Mouse (Mus musculus) thymus, postnatal 25 days (tissue): ENCODE data around the gene Il34.

Source experiments
- DNase-seq: peaks from one replicate; pipeline ENCODE4 v3.0.0; 2022

Il34 gene

DNA sequence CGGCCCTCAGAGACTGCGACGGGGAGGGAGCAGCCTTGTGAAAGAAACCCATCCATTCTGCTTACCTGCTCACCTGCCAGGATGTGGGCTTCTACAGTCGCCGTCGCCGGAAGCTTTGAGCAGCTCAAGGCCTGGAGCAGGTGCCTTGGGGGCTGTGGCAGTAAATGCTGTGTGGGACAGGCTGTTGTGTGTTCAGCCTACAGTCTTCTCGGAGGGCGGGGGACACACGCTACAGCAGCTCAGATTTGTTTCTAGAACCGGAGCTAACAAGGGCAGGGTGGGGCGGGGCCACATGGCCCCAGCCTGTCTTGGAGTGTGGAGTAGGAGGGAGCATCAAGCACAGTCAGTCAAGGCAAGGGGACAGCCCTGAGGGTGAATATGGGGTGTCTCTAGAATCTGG lies at the start of gene Il34:
Gene Il34, minus strand, starts transcription at position 256 of the 400 bp plus-strand sequence.
- peak; percentile 79 for DNase-seq

DNA sequence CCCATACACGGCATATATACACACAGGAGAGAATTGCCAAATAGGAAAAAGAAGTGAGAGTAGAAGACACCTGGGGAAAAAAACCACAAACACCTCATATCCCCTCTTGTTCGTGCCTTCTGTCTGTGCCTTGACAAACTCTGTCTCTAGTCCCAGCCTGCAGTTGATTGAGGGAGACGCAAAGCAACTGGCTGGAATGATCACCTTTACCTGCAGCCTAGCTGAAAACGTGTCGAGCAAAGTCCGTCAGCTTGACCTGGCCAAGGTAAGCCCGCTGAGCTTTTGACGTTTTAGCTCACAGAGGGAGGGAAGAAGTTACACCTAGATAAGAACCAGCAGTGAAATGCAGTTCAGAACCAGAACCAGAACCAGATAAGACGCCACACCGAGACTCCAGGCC lies 45.5 kb upstream of the Il34 start:
- no peak for DNase-seq

DNA sequence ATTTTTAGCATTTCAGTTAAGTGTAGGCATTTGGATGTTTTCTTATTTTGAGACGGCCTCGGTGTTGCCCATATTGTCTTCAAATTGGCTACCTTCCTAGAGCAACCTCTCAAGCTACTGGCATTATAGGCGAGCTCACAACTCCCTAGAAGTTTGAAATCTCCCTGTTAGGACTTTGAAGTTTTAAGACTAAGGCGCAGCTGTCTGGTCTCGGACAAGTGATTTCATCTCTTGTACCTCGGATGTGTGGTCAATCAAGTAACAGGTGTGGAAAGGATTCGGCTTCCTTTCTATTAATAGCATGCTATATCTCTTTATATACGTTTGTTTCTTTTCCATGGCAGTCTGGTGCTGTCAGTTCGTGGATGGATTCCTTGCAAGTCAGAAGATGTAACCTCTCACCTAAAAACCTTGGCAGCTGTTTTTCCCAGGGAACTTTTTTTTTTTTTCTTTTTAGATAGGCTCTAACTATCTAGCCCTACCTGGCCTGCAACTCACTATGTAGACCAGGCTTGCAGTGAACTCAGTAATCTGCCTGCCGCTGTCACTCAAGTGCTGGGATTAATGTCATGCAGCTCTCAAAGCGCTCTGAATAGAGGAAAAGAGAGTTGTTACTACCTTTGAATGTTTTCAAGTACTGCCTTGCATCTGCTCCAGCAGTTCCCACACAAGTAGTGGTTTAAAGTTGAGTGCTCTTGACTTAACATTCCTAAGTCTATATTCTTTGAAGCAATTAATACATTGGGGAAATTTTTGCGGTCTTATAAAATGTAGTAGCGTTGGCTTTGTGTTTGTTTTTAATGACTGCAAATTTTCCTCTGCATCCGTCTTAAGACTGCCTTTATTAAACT lies 42.1 kb upstream of the Il34 start:
- no peak for DNase-seq

DNA sequence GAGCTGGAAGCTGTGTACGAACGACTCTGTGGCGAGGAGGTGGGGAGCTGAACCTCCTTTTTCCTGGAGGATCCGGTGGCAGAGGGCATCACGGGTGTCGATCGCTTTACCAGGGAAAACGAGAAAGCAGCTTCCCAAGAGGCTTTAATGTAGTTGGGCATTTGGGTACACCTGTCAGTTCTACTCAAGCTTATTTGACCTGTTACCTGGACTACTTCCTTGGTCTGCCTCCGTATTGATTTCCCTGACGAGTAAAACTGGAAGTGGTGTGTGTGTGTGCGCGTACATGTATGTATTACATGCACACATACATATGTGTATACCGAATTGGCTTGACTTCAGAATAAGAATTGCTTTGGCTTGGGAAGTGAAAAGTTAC lies 41.4 kb upstream of the Il34 start:
- DNase-seq, result no peak

DNA sequence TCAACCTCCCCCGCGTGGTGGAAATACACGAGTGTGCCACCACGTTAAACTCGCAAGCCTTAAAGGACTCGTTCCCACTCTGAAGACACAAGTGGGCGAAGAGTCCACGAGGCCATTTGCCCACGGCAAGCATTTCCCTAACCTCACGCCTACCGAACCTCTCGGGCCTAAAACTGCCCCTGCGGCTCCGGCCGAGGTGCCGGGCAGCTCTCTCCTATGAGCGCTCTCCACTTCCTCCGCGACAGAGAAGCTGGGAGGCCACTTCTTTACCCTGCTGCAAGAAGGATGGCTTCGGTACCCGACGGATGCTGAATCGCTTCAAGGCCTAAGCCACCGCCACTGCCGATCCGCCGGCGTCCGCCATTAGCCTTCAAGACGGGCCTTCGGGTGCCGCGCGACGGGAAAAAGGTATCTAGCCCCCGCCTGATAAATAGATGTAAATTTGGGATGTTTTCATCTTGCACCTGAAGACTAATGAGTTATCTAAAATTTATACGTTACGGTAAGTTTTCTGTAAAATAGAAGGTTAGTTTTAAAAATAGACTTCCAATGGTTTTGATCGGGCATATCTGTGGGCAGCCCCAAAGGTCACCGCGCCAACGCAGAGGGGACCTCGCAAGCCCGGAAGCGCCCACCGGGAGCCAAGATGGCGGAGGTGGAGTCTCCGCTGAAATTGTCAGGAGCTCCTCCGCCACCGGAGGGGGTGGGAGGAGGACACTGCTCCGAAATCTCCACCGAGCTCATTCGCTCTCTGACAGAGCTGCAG lies 40.9 kb upstream of the Il34 start, which contains the start of the genes Cog4 and Sf3b3:
Gene Cog4, plus strand, starts transcription at position 196 of the 766 bp plus-strand sequence.
Gene Sf3b3, minus strand, starts transcription at position 383 of the 766 bp plus-strand sequence.
- peak; percentile 83 for DNase-seq

DNA sequence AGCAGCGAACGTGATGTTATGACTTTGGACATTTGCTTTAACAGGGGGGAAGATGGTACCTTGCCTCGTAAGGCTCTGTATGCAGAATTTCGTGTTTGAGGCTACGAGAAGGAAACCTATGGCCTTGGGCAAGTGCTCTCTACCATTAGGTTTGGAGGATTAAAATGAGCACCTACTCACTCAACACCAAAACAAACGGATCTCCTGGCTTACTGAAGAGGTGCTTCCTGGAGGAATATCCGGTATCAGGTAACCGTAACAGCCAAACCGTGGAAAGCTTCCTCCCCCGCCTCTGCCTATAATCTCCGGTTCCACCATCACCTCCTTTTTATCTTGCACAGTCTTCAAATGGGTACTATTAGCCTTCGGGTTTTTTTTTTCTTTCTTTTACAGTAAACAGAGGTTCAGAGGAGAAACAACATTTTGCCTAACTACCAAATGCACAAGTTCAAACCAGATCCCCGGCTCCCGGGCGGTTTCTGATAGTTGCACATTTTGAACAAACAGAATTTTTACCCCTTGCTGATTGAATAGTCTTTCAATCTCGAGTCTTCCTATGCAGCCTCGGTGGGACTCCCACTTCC lies 40.2 kb upstream of the Il34 start:
- DNase-seq, result peak; percentile 18

DNA sequence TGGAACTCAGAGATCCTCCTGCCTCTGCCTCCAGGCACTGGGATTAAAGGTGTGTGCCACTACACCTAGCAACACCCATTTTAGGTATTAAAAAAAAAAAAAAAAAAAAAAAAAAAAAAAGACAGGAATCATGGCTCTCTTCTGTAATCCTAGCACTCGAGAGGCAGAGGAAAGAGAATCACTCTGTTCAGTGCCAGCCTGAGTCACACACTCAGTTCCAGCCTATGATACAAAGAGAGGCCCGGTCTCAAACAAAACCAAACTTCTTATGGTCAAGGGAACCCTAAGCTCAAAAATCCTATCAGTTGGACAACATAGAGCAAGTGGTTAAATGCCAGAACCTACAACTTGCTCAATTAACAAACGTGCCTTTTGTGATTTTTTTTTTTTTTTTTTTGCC lies 39.2 kb upstream of the Il34 start:
- DNase-seq, result no peak

DNA sequence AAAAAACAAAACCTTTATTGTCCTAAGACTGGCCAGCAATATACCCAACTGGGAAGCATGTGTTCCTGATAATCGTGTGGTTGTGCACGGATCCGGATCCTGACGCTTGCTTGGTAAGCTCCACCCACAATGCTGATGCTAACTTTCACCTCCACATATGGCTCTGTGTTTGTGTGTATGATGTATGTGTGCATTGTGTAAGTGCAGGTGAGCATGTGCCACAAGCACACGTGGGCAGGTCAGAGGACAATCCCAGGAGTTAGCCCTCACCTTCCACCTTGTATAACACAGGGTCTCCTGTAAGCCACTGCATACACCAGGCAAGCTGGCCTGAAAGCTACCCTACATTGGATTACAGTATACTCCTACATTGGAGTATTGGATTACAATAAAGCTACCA lies 37.5 kb upstream of the Il34 start:
- no peak for DNase-seq

DNA sequence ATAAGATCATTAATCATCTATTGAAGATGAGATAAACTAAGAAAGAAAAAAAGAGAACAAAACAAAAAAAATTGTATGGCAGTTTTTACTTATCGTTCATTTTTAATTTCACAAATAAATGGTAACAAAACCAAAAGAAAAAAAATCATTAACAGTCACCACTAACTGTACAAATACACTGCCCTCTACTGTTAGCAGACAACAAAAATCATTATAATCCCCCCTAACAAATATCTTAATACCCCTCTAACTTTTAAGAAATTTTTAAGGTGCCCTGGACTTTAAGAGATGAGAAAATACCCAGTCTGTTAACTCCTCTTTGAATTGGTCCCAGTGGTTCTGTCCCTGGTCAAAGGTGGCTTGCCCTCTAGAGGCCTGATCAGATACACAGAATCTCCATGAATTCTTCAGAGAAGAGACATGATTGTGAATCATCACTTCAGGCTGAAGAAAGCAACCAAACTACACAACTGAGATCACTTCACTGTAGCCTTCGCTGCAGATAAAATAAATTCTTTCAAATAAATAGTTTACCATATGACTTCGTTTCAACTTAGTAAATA lies 36.4 kb upstream of the Il34 start:
- DNase-seq, result no peak

DNA sequence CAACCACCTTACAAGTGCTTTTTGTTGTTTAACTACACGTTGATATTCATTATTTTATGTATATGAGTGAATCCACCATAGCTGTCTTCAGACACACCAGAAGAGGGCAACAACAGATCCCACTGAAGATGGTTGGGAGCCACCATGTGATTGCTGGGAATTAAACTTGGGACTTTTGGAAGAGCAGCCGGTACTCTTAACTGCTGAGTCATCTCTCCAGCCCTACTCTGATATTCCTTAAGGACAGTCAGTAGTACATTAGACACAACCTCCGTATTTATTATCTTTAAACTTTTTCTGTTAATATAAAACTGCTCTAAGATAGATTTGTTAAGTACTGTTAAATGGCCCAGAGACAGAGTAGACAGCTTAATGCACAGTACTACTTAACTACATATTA lies 26.2 kb upstream of the Il34 start:
- no peak for DNase-seq

DNA sequence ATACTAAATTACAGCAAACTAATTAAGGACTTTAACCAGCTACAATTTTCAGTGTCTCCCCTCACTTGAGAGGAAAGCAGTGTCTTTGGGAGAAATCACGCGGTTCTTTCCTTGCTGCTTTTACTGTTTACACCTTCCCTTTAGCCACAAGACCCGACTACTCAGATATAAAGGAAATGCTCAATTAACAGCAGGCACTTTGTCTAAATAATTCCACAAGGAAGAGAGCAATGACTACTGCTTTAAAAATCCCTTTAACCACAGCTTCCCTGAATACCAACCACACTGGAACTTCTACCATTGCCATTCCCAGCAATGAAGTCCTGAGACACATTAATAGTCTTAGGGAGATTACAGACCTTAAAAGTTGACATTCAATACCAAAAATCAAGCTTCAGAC lies 22.8 kb upstream of the Il34 start:
- DNase-seq, result no peak

DNA sequence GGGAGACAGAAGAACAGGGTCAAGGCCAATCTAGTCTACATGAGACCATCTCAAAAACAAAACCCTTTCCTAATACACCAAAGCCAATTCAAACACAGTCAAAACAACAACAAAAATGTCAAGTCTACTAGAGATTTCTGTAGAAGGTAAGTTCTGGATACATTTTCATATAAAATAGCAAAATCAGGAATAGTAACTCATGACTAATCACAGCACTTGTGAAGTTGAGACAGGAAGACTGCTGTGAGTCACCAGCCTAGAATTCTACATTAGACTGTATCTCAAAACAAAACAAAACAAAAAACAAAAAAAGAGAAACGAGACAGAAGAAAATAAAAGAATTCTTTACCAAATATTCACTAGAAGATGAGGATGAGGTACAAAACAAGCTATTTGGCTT lies 19.1 kb upstream of the Il34 start:
- DNase-seq, result no peak

DNA sequence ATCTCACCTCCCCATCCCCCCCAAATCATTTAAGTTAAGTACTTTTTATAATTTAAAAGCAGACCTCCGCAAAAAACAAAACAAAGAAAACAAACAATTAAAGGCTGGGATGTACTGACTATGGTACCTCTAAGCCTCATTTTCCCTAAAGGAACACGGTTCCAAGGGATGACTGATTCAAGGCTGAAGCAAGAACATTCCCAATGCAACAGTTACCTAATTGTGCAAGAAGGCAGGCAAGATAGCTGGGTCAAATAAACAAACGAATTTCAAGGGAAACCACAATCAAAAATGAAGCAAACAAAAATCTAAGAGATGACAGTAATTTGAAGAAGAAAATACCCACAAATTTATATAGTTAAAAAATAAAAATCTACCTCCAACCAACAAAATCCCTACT lies 16.2 kb upstream of the Il34 start:
- DNase-seq, result no peak

DNA sequence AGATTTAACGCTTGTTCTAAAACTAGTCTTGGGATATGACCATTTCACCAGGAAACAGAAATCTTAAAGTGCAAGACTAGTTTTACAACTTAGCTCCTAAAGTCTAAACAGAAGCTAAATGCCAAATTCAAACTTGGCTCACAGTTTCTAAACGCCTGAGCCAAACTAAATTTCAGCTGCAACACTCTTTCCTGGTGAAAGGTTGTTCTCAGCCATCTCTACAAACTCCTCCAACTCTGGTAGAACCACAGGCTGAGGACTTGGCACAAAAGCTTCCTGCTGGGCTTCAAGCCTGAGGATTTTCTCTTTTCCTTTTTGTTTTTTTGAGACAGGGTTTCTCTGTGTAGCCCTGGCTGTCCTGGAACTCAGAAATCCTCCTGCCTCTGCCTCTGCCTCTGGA lies 14.5 kb upstream of the Il34 start:
- DNase-seq, result no peak

DNA sequence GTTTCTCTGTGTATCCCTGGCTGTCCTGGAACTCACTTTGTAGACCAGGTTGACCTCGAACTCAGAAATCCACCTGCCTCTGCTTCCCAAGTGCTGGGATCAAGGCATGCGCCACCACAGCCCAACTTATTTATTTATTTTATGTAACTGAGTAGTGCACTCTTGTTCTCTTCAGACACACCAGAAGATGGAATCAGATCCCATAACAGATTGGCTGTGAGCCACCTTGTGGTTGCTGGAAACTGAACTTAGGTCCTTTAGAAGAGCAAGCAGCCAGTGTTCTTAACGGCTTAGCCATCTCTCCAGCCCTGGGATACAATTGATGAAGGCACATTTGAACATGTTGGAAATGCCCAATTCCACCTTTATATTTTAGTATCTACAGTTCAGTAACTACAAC lies 12.9 kb upstream of the Il34 start:
- no peak for DNase-seq

DNA sequence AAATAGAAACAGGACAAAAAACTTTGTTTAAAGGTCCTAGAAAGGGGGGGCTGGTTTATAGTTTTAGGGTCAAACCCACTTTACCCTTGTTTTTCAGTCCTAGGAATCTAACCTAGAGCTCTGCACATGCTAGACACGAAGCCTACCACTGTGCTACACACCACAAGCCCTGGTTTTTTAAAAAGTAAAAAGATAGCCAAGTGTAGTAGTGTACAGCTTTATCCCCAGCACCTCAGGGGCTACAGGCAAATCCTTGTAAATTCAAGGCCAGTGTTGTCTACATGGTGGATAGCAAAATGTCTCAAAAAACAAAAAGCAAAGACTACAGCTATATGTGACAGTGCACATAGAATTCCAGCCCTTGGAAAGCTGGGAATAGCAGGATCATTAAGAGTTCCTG lies 11.3 kb upstream of the Il34 start:
- no peak for DNase-seq

DNA sequence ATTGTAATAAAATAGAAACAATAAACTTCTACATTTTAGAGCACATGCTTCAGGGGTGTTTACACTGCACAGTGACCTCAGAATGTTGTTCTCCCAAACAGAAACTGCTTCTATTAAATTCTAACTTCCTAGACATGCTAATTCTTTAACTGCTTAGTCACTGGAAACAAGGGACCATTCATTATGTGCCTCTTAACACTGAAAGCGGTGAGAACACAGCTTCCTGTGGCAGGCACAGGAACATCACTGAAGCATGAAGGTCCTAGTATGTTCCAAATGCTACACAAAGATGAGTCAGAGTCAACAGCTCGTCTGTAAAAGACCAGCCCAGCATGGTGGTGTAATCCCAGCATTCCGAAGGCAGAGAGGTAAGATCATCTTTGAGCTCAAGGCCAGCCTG lies 9.6 kb upstream of the Il34 start:
- DNase-seq, result no peak

DNA sequence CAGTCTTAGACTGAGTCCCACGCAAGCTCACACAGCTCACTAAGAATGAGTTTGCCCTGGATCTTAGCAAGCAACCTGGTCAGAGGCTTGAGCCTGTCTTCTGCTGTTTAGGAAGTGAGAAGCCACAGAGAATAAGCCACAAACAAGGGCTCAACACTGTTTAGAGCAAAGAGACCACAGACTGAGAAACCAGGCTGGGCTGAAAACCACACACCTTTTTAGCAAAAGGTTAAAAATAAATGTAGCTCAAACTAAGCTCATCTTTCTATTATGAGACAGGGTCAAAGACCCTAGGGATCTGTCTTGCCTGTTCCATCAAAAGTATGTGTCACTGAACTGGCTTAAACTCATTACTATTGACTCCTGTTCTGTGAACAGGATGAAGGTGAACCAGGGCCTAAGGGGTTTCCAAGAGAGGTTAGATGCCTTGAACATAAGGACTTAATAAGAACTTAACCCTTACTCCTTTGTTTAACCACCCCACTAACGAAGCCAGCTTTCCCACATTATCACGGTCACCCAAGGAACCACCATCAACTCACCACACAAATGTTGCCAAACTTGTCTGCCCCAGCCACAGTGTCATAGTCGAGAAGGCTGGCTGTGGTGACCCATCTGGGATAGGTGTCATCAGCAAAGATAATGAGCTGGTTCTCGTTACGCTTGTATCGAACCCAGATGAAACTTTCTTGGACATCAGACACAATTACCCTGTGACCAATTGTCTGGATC lies 7.5 kb upstream of the Il34 start:
- no peak for DNase-seq

DNA sequence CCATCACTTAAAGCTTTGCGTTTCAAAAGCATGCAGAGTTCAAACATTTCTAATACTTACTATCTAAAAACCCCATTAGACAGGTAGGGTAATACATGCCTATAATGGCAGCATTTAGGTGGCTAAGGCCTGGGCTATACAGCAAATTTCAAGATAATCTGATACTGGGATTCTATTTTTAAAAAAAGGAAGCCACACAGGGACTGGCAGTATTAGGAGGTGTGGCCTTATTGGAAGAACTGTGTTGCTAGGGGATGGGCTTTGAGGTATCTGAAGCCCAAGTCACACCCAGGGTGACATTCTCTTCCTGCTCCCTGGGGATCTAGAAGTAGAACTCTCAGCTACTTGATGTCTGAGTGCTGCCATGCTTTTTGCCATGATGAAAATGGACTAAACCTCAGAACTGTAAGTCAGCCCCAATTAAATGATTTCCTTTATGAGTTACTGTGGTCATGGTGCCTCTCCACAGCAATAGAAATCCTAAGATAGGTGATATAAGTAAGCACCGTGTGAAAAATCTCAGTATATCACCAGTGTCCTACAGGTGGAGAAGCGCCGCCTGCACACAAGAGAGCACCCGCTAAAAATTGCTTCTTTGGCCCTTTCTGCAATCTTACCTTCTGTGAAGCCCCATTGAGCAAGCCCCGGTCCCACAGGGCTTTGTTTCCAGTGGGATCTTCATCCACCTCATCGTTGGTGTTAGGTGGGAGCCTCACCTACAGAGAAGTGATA lies 6.8 kb upstream of the Il34 start:
- no peak for DNase-seq

DNA sequence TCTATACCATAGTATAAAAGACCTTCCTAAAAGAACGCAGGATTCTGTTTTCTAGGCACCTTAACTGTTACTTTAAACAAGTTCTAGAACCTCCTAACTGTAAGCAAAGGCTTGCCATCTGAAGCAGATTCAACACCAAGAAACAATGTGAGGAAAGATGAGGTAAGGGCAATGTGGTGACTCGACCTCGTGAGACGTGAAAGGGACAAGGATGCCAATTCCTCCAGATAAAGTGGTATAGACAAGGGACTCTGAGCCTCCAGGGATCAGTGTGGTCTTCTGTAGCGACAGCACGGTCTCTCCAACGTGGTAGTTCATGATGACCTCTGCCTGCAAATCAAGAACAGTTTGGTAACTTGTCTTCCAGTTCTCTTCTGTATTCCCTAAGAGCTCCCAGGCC lies 6.1 kb upstream of the Il34 start:
- DNase-seq, result no peak

DNA sequence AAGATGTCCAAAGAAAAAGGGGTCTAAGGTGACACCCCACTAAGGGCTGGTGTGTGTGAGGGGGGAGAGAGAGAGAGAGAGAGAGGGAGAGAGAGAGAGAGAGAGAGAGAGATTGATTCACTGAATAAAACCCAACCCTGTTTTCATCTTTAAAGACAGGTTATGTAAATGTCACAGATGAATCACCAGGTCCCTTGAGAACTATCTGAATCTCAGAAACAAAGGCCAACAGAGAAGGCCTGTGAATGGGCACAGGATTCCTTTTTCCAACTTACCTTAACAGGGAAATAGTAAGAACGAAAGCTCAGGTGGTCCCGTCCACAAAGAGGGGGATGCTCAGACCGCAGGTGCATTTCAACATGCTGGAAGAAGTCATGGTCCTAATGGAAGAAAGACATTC lies 5.4 kb upstream of the Il34 start:
- DNase-seq, result no peak

DNA sequence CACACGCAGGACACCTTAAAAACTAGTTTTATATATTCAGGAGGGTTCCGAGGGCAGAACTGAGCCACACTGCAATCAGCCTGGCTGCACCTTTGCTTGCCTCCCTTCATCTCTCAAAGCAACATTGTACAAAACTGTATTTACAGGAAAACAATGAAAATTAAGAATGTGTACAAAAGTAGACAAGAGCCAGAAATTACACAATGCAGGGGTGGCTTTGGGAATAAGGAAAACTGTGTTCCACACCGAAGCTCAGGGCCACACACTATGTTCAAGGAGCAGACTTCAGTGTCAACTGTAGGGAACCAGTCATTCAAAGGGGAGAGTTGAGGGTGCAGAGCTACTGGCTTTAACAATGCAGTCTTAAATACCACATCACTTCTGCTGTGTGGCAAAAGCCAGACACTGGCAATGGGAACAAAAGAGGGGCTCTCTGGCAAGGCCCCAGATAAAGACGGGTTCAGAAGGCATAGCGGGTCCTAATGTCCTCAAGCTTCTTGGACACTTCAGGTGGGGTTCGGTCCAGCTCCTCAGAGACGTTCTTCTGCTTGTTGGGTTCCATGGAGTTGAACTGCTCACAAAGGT lies 4.8 kb upstream of the Il34 start:
- no peak for DNase-seq
